Mouse (Mus musculus) lung, embryonic 14.5 days (tissue): Measurements from ENCODE around the gene Prkca. TPM values are rescaled to one million over a fixed set of nuclear protein-coding genes. Genes with fewer than 3 reads are reported as not detected.

Experiments
- ATAC-seq: fragments of 200-750 bp; cut with Nextera tagmentation; 2 replicates; pipeline ENCODE4 v1.8.0; 2017; ENCODE audit warnings: mild to moderate bottlenecking, moderate TSS enrichment, moderate library complexity; ENCODE audit not compliant: insufficient read depth
- DNase-seq: peaks from one replicate; pipeline ENCODE4 v3.0.0-alpha.2; 2015
- H3K27ac ChIP-seq: fragments of 300-500 bp; sonication (generic); 2 replicates; pipeline ENCODE4 v1.5.1; 2014; ENCODE audit warnings: low read depth, mild to moderate bottlenecking, moderate library complexity
- H3K27me3 ChIP-seq: fragments of 300-500 bp; sonication (generic); 2 replicates; pipeline ENCODE4 v1.6.1; 2014; ENCODE audit warnings: low read length, control low read depth; ENCODE audit not compliant: insufficient read depth
- H3K36me3 ChIP-seq: fragments of 300-500 bp; sonication (generic); 2 replicates; pipeline ENCODE4 v1.6.1; 2014; ENCODE audit warnings: control low read depth; ENCODE audit not compliant: insufficient read depth
- H3K4me1 ChIP-seq: fragments of 300-500 bp; sonication (generic); 2 replicates; pipeline ENCODE4 v1.6.1; 2014; ENCODE audit warnings: antibody characterized with exemption, control low read depth; ENCODE audit not compliant: insufficient read depth
- H3K4me2 ChIP-seq: fragments of 300-500 bp; sonication (generic); 2 replicates; pipeline ENCODE4 v1.6.1; 2014; ENCODE audit warnings: mild to moderate bottlenecking
- H3K4me3 ChIP-seq: fragments of 300-500 bp; sonication (generic); 2 replicates; pipeline ENCODE4 v1.5.1; 2014; ENCODE audit warnings: low read depth, low read length
- H3K9ac ChIP-seq: fragments of 300-500 bp; sonication (generic); 2 replicates; pipeline ENCODE4 v1.6.1; 2014
- H3K9me3 ChIP-seq: fragments of 300-500 bp; sonication (generic); 2 replicates; pipeline ENCODE4 v1.6.1; 2016; ENCODE audit warnings: low read depth, low read length, control low read depth
- CTCF ChIP-seq: IDR thresholded peaks from 2 replicates; pipeline ENCODE4 v1.5.1; 2016; ENCODE audit warnings: antibody characterized with exemption, low read depth
- WGBS: fragments of 180-500 bp; shearing (Covaris S2); extraction: QIAGEN DNeasy Blood & Tissue Kit; methylation state at CpG from one replicate; pipeline ENCODE4 v1.1.7; 2014; 5-methylcytosine and 5-hydroxymethylcytosine counted together
- polyA plus RNA-seq: library from polyadenylated mRNA; unstranded; fragments of >200 nt; fragmentation: Nextera tagmentation; extraction: Ambion mirVana; gene quantifications from 2 replicates; pipeline ENCODE4 v1.2.1, GENCODE M21; 2014

The Prkca gene
- polyA plus RNA-seq, 1 experiment from 2014 or later, result 11.8 TPM

GRCm38 (mm10) chr11:107931721-107932120 is 412.0 kb downstream of the Prkca start:
- ATAC-seq (peak; percentile 49; the same call in 1 of the 2 replicates), DNase-seq (peak; percentile 45)
- no peaks in the 10 kb centered on the region for H3K4me1 ChIP-seq
- H3K27me3 ChIP-seq, result no peaks in the 10 kb centered on the region
- H3K27ac ChIP-seq, result no peak overlapping the region
- no peak overlapping the region for H3K4me2 ChIP-seq
- TF ChIP-seq CTCF, result no peak
- H3K36me3 ChIP-seq, result no peaks in the 10 kb centered on the region
- WGBS, result 31% methylated on average over 7 of the region's 7 CpGs
- H3K9me3 ChIP-seq, result no peaks in the 10 kb centered on the region
- H3K9ac ChIP-seq, result no peak overlapping the region
- H3K4me3 ChIP-seq, result no peak overlapping the region

- H3K27me3 ChIP-seq, result no peaks in the 10 kb centered on the region
- DNase-seq (no peak), ATAC-seq (no peak)
- no peak overlapping the region for H3K4me2 ChIP-seq
- H3K36me3 ChIP-seq, result no peaks in the 10 kb centered on the region
- H3K4me1 ChIP-seq, result no peaks in the 10 kb centered on the region
- no peak overlapping the region for H3K9ac ChIP-seq
- TF ChIP-seq CTCF, result no peak
- 77% methylated on average over 11 of the region's 11 CpGs for WGBS
- no peak overlapping the region for H3K4me3 ChIP-seq
- no peak overlapping the region for H3K27ac ChIP-seq
- no peaks in the 10 kb centered on the region for H3K9me3 ChIP-seq
These were observed 412.4 kb downstream of the Prkca start for GRCm38 (mm10) chr11:107931288-107931687.

GRCm38 (mm10) chr11:107929712-107930111 is 414.0 kb downstream of the Prkca start:
- Histone ChIP-seq H3K27me3 (no peaks in the 10 kb centered on the region), H3K4me2 (no peak overlapping the region), H3K36me3 (no peaks in the 10 kb centered on the region), H3K27ac (no peak overlapping the region), H3K4me3 (no peak overlapping the region), H3K4me1 (no peaks in the 10 kb centered on the region), H3K9ac (no peak overlapping the region), H3K9me3 (no peaks in the 10 kb centered on the region)
- no peak for ATAC-seq
- DNase-seq, result no peak
- no peak for TF ChIP-seq CTCF
- 38% methylated on average over 3 of the region's 3 CpGs for WGBS

- DNase-seq (peak; percentile 85), ATAC-seq (no peak)
- WGBS, result 41% methylated on average over 16 of the region's 16 CpGs
- Histone ChIP-seq H3K9ac (no peak overlapping the region), H3K4me1 (no peaks in the 10 kb centered on the region), H3K36me3 (no peaks in the 10 kb centered on the region), H3K27ac (no peak overlapping the region), H3K4me3 (no peak overlapping the region), H3K27me3 (peaks cover 9% of the 10 kb centered on the region; the same call in 1 of the 2 replicates), H3K9me3 (no peaks in the 10 kb centered on the region), H3K4me2 (no peak overlapping the region)
- TF ChIP-seq CTCF, result no peak
These were observed 423.7 kb downstream of the Prkca start for GRCm38 (mm10) chr11:107919852-107920508.

GRCm38 (mm10) chr11:107917721-107918235 is 425.9 kb downstream of the Prkca start:
- no peak overlapping the region for H3K27ac ChIP-seq
- H3K9me3 ChIP-seq, result no peaks in the 10 kb centered on the region
- no peak overlapping the region for H3K9ac ChIP-seq
- no peaks in the 10 kb centered on the region for H3K36me3 ChIP-seq
- no peaks in the 10 kb centered on the region for H3K4me1 ChIP-seq
- DNase-seq, result no peak
- no peak overlapping the region for H3K4me3 ChIP-seq
- 55% methylated on average over 9 of the region's 9 CpGs for WGBS
- peaks cover 17% of the 10 kb centered on the region; the same call in 1 of the 2 replicates for H3K27me3 ChIP-seq
- no peak for ATAC-seq
- no peak overlapping the region for H3K4me2 ChIP-seq
- no peak for TF ChIP-seq CTCF

- peak; percentile 81 for ATAC-seq
- Histone ChIP-seq H3K9ac (no peak within 1 kb of the TSS), H3K9me3 (no peaks in the 10 kb centered on the region), H3K27ac (no peak within 1 kb of the TSS), H3K4me2 (peak within 1 kb of the TSS; percentile 52), H3K36me3 (no peaks in the 10 kb centered on the region), H3K27me3 (peaks cover 17% of the 10 kb centered on the region; the same call in 1 of the 2 replicates), H3K4me1 (no peaks in the 10 kb centered on the region), H3K4me3 (peak within 1 kb of the TSS; percentile 16)
- WGBS, result 5% methylated on average over 36 of the region's 36 CpGs
- no peak for TF ChIP-seq CTCF
- peak; percentile 60 for DNase-seq
These were observed 429.0 kb downstream of the Prkca start, which contains the start of gene Cacng5 for GRCm38 (mm10) chr11:107914634-107915226. Gene Cacng5 (minus strand): TSS chr11:107915055.

GRCm38 (mm10) chr11:107913317-107913716 is 430.4 kb downstream of the Prkca start:
- Histone ChIP-seq H3K4me2 (no peak overlapping the region), H3K9ac (no peak overlapping the region), H3K4me1 (no peaks in the 10 kb centered on the region), H3K27ac (no peak overlapping the region), H3K36me3 (no peaks in the 10 kb centered on the region), H3K9me3 (no peaks in the 10 kb centered on the region), H3K4me3 (no peak overlapping the region), H3K27me3 (peaks cover 17% of the 10 kb centered on the region; the same call in 1 of the 2 replicates)
- DNase-seq (peak; percentile 6), ATAC-seq (no peak)
- 49% methylated on average over 3 of the region's 3 CpGs for WGBS
- TF ChIP-seq CTCF, result no peak
